Mouse (Mus musculus) lung, postnatal 10 days (tissue): ENCODE data around the gene Myo5a.

ENCODE experiments used
- DNase-seq: peaks from one replicate; pipeline ENCODE4 v3.0.0; 2021

The Myo5a gene

DNA sequence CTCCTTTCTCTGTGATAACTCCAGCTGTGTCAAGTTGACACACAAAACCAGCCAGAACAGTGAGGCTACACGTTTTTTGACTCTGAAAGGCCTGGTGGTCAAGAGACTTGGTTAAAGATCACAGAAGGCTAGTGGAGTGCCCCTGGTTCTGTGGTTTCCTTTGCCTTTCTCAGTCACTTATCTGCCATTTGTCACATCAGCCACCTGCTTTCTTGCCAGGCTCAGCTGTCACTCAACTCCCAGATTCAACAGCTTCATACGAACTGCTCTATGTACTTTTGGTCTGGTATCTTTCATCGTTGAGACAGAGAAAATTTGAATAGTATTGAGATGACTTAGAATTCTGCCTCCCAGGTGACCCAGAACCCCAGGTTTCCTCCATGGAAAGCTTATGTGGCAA, 183.0 kb downstream of the Myo5a start:
- no peak for DNase-seq

GRCm38 (mm10) chr9:75254196-75254955, 183.6 kb downstream of the Myo5a start:
- peak; percentile 62 for DNase-seq

GRCm38 (mm10) chr9:75255820-75256545, 185.2 kb downstream of the Myo5a start:
- no peak for DNase-seq

GRCm38 (mm10) chr9:75258792-75259191, 188.0 kb downstream of the Myo5a start:
- DNase-seq, result no peak

- no peak for DNase-seq
These were observed 188.8 kb downstream of the Myo5a start for GRCm38 (mm10) chr9:75259656-75260055.

- DNase-seq, result no peak
These were observed 190.6 kb downstream of the Myo5a start for GRCm38 (mm10) chr9:75261332-75261872.

DNA sequence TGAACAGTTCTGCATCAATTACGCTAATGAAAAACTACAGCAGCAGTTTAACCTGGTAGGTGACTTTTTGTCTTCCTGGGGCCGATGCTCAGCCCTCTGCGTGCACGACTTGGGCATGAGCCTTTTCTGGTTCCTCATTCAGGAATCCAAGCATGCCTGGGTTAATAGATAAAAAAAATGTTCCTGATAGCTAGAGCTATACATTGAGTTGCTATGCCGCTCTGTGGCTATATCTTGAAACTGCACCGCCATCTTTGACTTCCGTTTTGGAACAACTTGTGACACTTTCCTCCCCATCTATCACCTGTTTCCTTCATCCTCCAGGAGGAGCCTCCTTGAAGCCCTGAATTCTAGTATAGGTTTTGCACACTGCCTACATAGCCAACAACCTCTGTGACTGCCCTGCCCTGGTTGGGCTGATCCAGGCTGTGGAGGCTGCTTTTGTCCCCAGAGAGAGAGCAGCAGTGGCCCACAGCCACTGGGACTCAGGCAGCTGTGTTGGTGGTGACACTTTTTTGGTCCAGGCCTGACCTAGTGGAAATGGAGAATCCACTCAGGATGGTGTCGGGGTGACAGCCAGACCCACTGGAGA, 191.5 kb downstream of the Myo5a start:
- DNase-seq, result peak; percentile 16

- DNase-seq, result peak; percentile 59
These were observed 193.3 kb downstream of the Myo5a start for GRCm38 (mm10) chr9:75264008-75264718.

- DNase-seq, result no peak
These were observed 196.3 kb downstream of the Myo5a start for GRCm38 (mm10) chr9:75267147-75267546.

GRCm38 (mm10) chr9:75270382-75270781, 199.6 kb downstream of the Myo5a start:
- no peak for DNase-seq

DNA sequence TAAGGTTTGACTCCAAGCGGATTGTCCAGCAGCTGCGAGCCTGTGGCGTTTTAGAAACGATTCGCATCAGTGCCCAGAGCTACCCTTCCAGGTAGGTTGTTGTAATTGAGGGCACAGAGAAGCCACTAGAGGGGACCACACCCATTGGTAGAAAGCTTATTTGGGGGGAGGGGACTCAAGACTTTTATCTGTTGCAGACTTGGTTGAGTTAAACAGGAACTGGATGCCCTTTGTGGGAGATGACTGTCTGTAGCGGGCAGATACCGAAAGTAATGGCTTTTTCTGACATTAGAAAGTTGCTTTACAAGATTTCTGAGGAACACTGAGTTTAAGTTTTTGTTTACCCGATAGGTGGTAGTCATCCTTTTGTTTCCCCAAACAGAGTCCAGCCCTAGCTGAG, 200.7 kb downstream of the Myo5a start:
- DNase-seq, result no peak
